Mouse (Mus musculus): Measurements from ENCODE around the gene BC005624. TPM values are rescaled to one million over a fixed set of nuclear protein-coding genes. Genes with fewer than 3 reads are reported as not detected.

BC005624 gene
- total and polyA plus RNA-seq, 3 experiments: 39.6 to 63.0 TPM; not detected in 1

- Histone ChIP-seq H3K27ac (ENCODE audit: control insufficient read depth, low read depth, low read length) (no peak overlapping the region), H3K79me2 (ENCODE audit: control insufficient read depth, insufficient read depth, low read length, poor library complexity) (peaks cover 23% of the 10 kb centered on the region), H3K36me3 (ENCODE audit: control insufficient read depth in 1 of 2, insufficient read depth in 2 of 2, low read length in 2 of 2) (peaks cover 3 to 23% of the 10 kb centered on the region in 2 experiments; a peak in 3 of 4 replicates), H3K9ac (ENCODE audit: control insufficient read depth, low read depth, low read length, poor library complexity, severe bottlenecking) (no peak overlapping the region), H3K27me3 (ENCODE audit: control insufficient read depth in 1 of 2, insufficient read depth in 2 of 2, low read length in 2 of 2) (no peaks in the 10 kb centered on the region), H3K9me3 (replicated peaks; ENCODE audit: insufficient read depth, low read length) (no peaks in the 10 kb centered on the region), H3K4me3 (ENCODE audit: control insufficient read depth in 1 of 2, insufficient read depth in 1 of 2, low read depth in 2 of 2, low read length in 2 of 2) (no peak overlapping the region), H3K4me1 (ENCODE audit: control insufficient read depth in 1 of 2, insufficient read depth in 2 of 2, low read length in 2 of 2) (peaks cover 0 to 22% of the 10 kb centered on the region in 2 experiments; a peak in 3 of 4 replicates)
- no peak for TF ChIP-seq JUND (IDR thresholded peaks at IDR 0.05; ENCODE audit: low read depth, low read length)
- TF ChIP-seq ETS1 (IDR thresholded peaks at IDR 0.05; ENCODE audit: low read depth, low read length): no peak
- no peak for TF ChIP-seq EP300 (IDR thresholded peaks at IDR 0.05; ENCODE audit: low read depth in 1 of 2, low read length in 2 of 2)
- TF ChIP-seq SIN3A (IDR thresholded peaks at IDR 0.05; ENCODE audit: low read length): no peak
- no peak for TF ChIP-seq MYC (IDR thresholded peaks at IDR 0.05; ENCODE audit: low read depth, low read length)
- no peak for TF ChIP-seq MEF2A (IDR thresholded peaks at IDR 0.05; ENCODE audit: extremely low read depth, insufficient replicate concordance, low read depth, low read length, poor library complexity, severe bottlenecking)
- no peak for TF ChIP-seq UBTF (IDR thresholded peaks at IDR 0.05; ENCODE audit: borderline replicate concordance, insufficient read depth, low read depth, low read length)
- TF ChIP-seq ZMIZ1 (IDR thresholded peaks at IDR 0.05; ENCODE audit: low read depth, low read length): no peak
- no peak for TF ChIP-seq ZKSCAN1 (IDR thresholded peaks at IDR 0.05; ENCODE audit: low read depth, low read length)
- TF ChIP-seq KAT2A (conservative IDR thresholded peaks at IDR 0.05; ENCODE audit: low read depth, low read length): no peak
- TF ChIP-seq POLR2AphosphoS2 (IDR thresholded peaks at IDR 0.05; ENCODE audit: low read length): no peak
- TF ChIP-seq CTCF (IDR thresholded peaks at IDR 0.05 in 2 of 3, conservative IDR thresholded peaks at IDR 0.05 in 1 of 3; ENCODE audit: control insufficient read depth in 1 of 3, insufficient read depth in 1 of 3, low read depth in 2 of 3, low read length in 3 of 3, poor library complexity in 1 of 3, severe bottlenecking in 1 of 3): no peak
- no peak for TF ChIP-seq CHD1 (IDR thresholded peaks at IDR 0.05; ENCODE audit: low read depth, low read length)
- no peak for TF ChIP-seq ZNF384 (IDR thresholded peaks at IDR 0.05; ENCODE audit: low read depth, low read length)
- TF ChIP-seq BHLHE40 (IDR thresholded peaks at IDR 0.05; ENCODE audit: borderline replicate concordance, low read depth, low read length): no peak
- no peak for TF ChIP-seq NRF1 (IDR thresholded peaks at IDR 0.05; ENCODE audit: insufficient read depth, low read depth, low read length, poor library complexity, severe bottlenecking)
- TF ChIP-seq USF1 (IDR thresholded peaks at IDR 0.05; ENCODE audit: low read depth, low read length): no peak
- DNase-seq (ENCODE audit: low read depth, low spot score): no peak
These were observed 19.3 kb downstream of the BC005624 start for GRCm38 (mm10) chr2:30962570-30963254.

GRCm38 (mm10) chr2:30959856-30960255 lies 22.1 kb downstream of the BC005624 start:
- no peak for DNase-seq (ENCODE audit: low read depth, low spot score)
- TF ChIP-seq GATA1 (IDR thresholded peaks at IDR 0.05; ENCODE audit: low read depth, low read length): no peak
- H3K9ac ChIP-seq (ENCODE audit: control insufficient read depth, low read depth, low read length, poor library complexity, severe bottlenecking): no peak overlapping the region
- no peaks in the 10 kb centered on the region for H3K9me3 ChIP-seq (replicated peaks; ENCODE audit: insufficient read depth, low read length)
- no peaks in the 10 kb centered on the region for H3K27me3 ChIP-seq (ENCODE audit: control insufficient read depth in 1 of 2, insufficient read depth in 2 of 2, low read length in 2 of 2)
- no peak overlapping the region for H3K4me3 ChIP-seq (ENCODE audit: control insufficient read depth in 1 of 2, insufficient read depth in 1 of 2, low read depth in 2 of 2, low read length in 2 of 2)
- H3K4me1 ChIP-seq (ENCODE audit: control insufficient read depth in 1 of 2, insufficient read depth in 2 of 2, low read length in 2 of 2): peaks cover 0 to 16% of the 10 kb centered on the region in 2 experiments; a peak in 2 of 4 replicates
- peaks cover 9 to 10% of the 10 kb centered on the region in 2 experiments; a peak in 3 of 4 replicates for H3K36me3 ChIP-seq (ENCODE audit: control insufficient read depth in 1 of 2, insufficient read depth in 2 of 2, low read length in 2 of 2)
- H3K27ac ChIP-seq (ENCODE audit: control insufficient read depth, low read depth, low read length): no peak overlapping the region
- H3K79me2 ChIP-seq (ENCODE audit: control insufficient read depth, insufficient read depth, low read length, poor library complexity): peaks cover 22% of the 10 kb centered on the region

Data from MEL (cell line).